Mouse (Mus musculus): ENCODE data around the gene Aldh5a1. TPM values are rescaled to one million over a fixed set of nuclear protein-coding genes. Genes with fewer than 3 reads are reported as not detected.
A peak's percentile ranks its signal among the peaks of the same experiment; 100 is the strongest.
"Not testable (repeated sequence)": the region's sequence is repeated elsewhere in the genome, so short reads cannot be mapped to it uniquely, and the experiment has no call there.

Gene Aldh5a1
- 7.1 and 8.2 TPM in 2 replicates for polyA plus RNA-seq (2016; fragmentation: Nextera tagmentation; extraction: Ambion mirVana)

- under 1% methylated on average over 75 of the region's 75 CpGs for WGBS
- H3K4me3 ChIP-seq = peak within 1 kb of the TSS; percentile 89
- H3K36me3 ChIP-seq = peaks cover 15% of the 10 kb centered on the region; the same call in 1 of the 2 replicates
- H3K9me3 ChIP-seq (replicated peaks) = no peaks in the 10 kb centered on the region
- peaks cover 10% of the 10 kb centered on the region for H3K27me3 ChIP-seq (ENCODE audit: low read depth, poor library complexity, severe bottlenecking)
- DNase-seq (ENCODE audit: low spot score) = peak; percentile 86
- H3K4me1 ChIP-seq = peaks cover 22% of the 10 kb centered on the region
- peak within 1 kb of the TSS; percentile 92 for H3K27ac ChIP-seq (replicated peaks)
These were observed at the start of gene Aldh5a1 for GRCm38 (mm10) chr13:24937108-24937838. Gene Aldh5a1, minus strand, starts transcription at chr13:24937661.

- no peak overlapping the region for H3K4me3 ChIP-seq
- no peaks in the 10 kb centered on the region for H3K4me1 ChIP-seq
- 69% methylated on average over 2 of the region's 2 CpGs for WGBS
- no peaks in the 10 kb centered on the region for H3K9me3 ChIP-seq (replicated peaks)
- DNase-seq (ENCODE audit: low spot score) = no peak
- peaks cover 12% of the 10 kb centered on the region for H3K36me3 ChIP-seq
- no peak overlapping the region for H3K27ac ChIP-seq (replicated peaks)
- H3K27me3 ChIP-seq (ENCODE audit: low read depth, poor library complexity, severe bottlenecking) = no peaks in the 10 kb centered on the region
These were observed 48.0 kb upstream of the Aldh5a1 start for GRCm38 (mm10) chr13:24985435-24985834.

GRCm38 (mm10) chr13:24981031-24981430, 43.6 kb upstream of the Aldh5a1 start:
- Histone ChIP-seq H3K27me3 (ENCODE audit: low read depth, poor library complexity, severe bottlenecking) (no peaks in the 10 kb centered on the region), H3K9me3 (replicated peaks) (no peaks in the 10 kb centered on the region), H3K4me1 (no peaks in the 10 kb centered on the region), H3K36me3 (no peaks in the 10 kb centered on the region), H3K4me3 (no peak overlapping the region), H3K27ac (replicated peaks) (no peak overlapping the region)
- no peak for DNase-seq (ENCODE audit: low spot score)
- WGBS = 93% methylated on average over 6 of the region's 6 CpGs

GRCm38 (mm10) chr13:24977820-24978342, 40.4 kb upstream of the Aldh5a1 start:
- H3K27ac ChIP-seq (replicated peaks) = no peak overlapping the region
- no peaks in the 10 kb centered on the region for H3K9me3 ChIP-seq (replicated peaks)
- H3K4me1 ChIP-seq = no peaks in the 10 kb centered on the region
- no peak overlapping the region for H3K4me3 ChIP-seq
- WGBS = 90% methylated on average over 5 of the region's 5 CpGs
- H3K36me3 ChIP-seq = no peaks in the 10 kb centered on the region
- no peaks in the 10 kb centered on the region for H3K27me3 ChIP-seq (ENCODE audit: low read depth, poor library complexity, severe bottlenecking)
- no peak for DNase-seq (ENCODE audit: low spot score)

GRCm38 (mm10) chr13:24976384-24976783, 38.9 kb upstream of the Aldh5a1 start:
- no peaks in the 10 kb centered on the region for H3K27me3 ChIP-seq (ENCODE audit: low read depth, poor library complexity, severe bottlenecking)
- WGBS = 83% methylated on average over 4 of the region's 4 CpGs
- H3K4me1 ChIP-seq = no peaks in the 10 kb centered on the region
- no peak for DNase-seq (ENCODE audit: low spot score)
- H3K27ac ChIP-seq (replicated peaks) = no peak overlapping the region
- H3K36me3 ChIP-seq = no peaks in the 10 kb centered on the region
- no peaks in the 10 kb centered on the region for H3K9me3 ChIP-seq (replicated peaks)
- H3K4me3 ChIP-seq = no peak overlapping the region

- not testable (repeated sequence) for H3K4me3 ChIP-seq; H3K9me3 ChIP-seq (replicated peaks); H3K27me3 ChIP-seq (ENCODE audit: low read depth, poor library complexity, severe bottlenecking); DNase-seq (ENCODE audit: low spot score); H3K27ac ChIP-seq (replicated peaks); H3K4me1 ChIP-seq; H3K36me3 ChIP-seq
- 88% methylated on average over 3 of the region's 3 CpGs for WGBS
These were observed 34.3 kb upstream of the Aldh5a1 start for GRCm38 (mm10) chr13:24971776-24972175.

GRCm38 (mm10) chr13:24965846-24966201, 28.4 kb upstream of the Aldh5a1 start:
- WGBS = 46% methylated on average over 5 of the region's 5 CpGs
- no peak overlapping the region for H3K27ac ChIP-seq (replicated peaks)
- H3K4me3 ChIP-seq = peak overlapping the region; percentile 37
- no peak for DNase-seq (ENCODE audit: low spot score)
- H3K27me3 ChIP-seq (ENCODE audit: low read depth, poor library complexity, severe bottlenecking) = peaks cover 9% of the 10 kb centered on the region
- H3K36me3 ChIP-seq = no peaks in the 10 kb centered on the region
- no peaks in the 10 kb centered on the region for H3K9me3 ChIP-seq (replicated peaks)
- peaks cover 9% of the 10 kb centered on the region for H3K4me1 ChIP-seq

- peak overlapping the region; percentile 37 for H3K4me3 ChIP-seq
- H3K9me3 ChIP-seq (replicated peaks) = no peaks in the 10 kb centered on the region
- 29% methylated on average over 15 of the region's 15 CpGs for WGBS
- H3K4me1 ChIP-seq = peaks cover 9% of the 10 kb centered on the region
- no peak overlapping the region for H3K27ac ChIP-seq (replicated peaks)
- H3K27me3 ChIP-seq (ENCODE audit: low read depth, poor library complexity, severe bottlenecking) = peaks cover 9% of the 10 kb centered on the region
- H3K36me3 ChIP-seq = no peaks in the 10 kb centered on the region
- no peak for DNase-seq (ENCODE audit: low spot score)
These were observed 27.8 kb upstream of the Aldh5a1 start for GRCm38 (mm10) chr13:24965130-24965845.

GRCm38 (mm10) chr13:24962119-24962518, 24.7 kb upstream of the Aldh5a1 start:
- Histone ChIP-seq H3K27me3 (ENCODE audit: low read depth, poor library complexity, severe bottlenecking) (peaks cover 9% of the 10 kb centered on the region), H3K4me3 (no peak overlapping the region), H3K9me3 (replicated peaks) (no peaks in the 10 kb centered on the region), H3K27ac (replicated peaks) (no peak overlapping the region), H3K4me1 (peaks cover 9% of the 10 kb centered on the region), H3K36me3 (no peaks in the 10 kb centered on the region)
- 90% methylated on average over 8 of the region's 8 CpGs for WGBS
- DNase-seq (ENCODE audit: low spot score) = no peak

GRCm38 (mm10) chr13:24960084-24960483, 22.6 kb upstream of the Aldh5a1 start:
- Histone ChIP-seq H3K27ac (replicated peaks) (no peak overlapping the region), H3K36me3 (no peaks in the 10 kb centered on the region), H3K27me3 (ENCODE audit: low read depth, poor library complexity, severe bottlenecking) (peaks cover 10% of the 10 kb centered on the region), H3K9me3 (replicated peaks) (no peaks in the 10 kb centered on the region), H3K4me3 (no peak overlapping the region), H3K4me1 (peaks cover under 1% of the 10 kb centered on the region)
- no peak for DNase-seq (ENCODE audit: low spot score)
- 89% methylated on average over 3 of the region's 3 CpGs for WGBS

- H3K4me1 ChIP-seq = no peaks in the 10 kb centered on the region
- H3K4me3 ChIP-seq = no peak overlapping the region
- DNase-seq (ENCODE audit: low spot score) = no peak
- no peak overlapping the region for H3K27ac ChIP-seq (replicated peaks)
- 0 out of 2 replicates have a peak, but pooled peaks cover 4% of the 10 kb centered on the region for H3K27me3 ChIP-seq (ENCODE audit: low read depth, poor library complexity, severe bottlenecking)
- H3K9me3 ChIP-seq (replicated peaks) = no peaks in the 10 kb centered on the region
- no peaks in the 10 kb centered on the region for H3K36me3 ChIP-seq
- 93% methylated on average over 11 of the region's 11 CpGs for WGBS
These were observed 21.2 kb upstream of the Aldh5a1 start for GRCm38 (mm10) chr13:24958671-24959070.

- WGBS = 21% methylated on average over 10 of the region's 10 CpGs
- H3K27me3 ChIP-seq (ENCODE audit: low read depth, poor library complexity, severe bottlenecking) = 0 out of 2 replicates have a peak, but pooled peaks cover 4% of the 10 kb centered on the region
- no peaks in the 10 kb centered on the region for H3K4me1 ChIP-seq
- no peaks in the 10 kb centered on the region for H3K9me3 ChIP-seq (replicated peaks)
- no peaks in the 10 kb centered on the region for H3K36me3 ChIP-seq
- H3K4me3 ChIP-seq = no peak overlapping the region
- DNase-seq (ENCODE audit: low spot score) = no peak
- H3K27ac ChIP-seq (replicated peaks) = no peak overlapping the region
These were observed 18.0 kb upstream of the Aldh5a1 start for GRCm38 (mm10) chr13:24955500-24955899.

GRCm38 (mm10) chr13:24955091-24955490, 17.6 kb upstream of the Aldh5a1 start:
- 53% methylated on average over 11 of the region's 11 CpGs for WGBS
- Histone ChIP-seq H3K4me3 (no peak overlapping the region), H3K27ac (replicated peaks) (no peak overlapping the region), H3K27me3 (ENCODE audit: low read depth, poor library complexity, severe bottlenecking) (0 out of 2 replicates have a peak, but pooled peaks cover 4% of the 10 kb centered on the region), H3K4me1 (no peaks in the 10 kb centered on the region), H3K9me3 (replicated peaks) (no peaks in the 10 kb centered on the region), H3K36me3 (no peaks in the 10 kb centered on the region)
- no peak for DNase-seq (ENCODE audit: low spot score)
